Mouse (Mus musculus): Measurements from ENCODE around the gene 2010106E10Rik.

2010106E10Rik gene

GRCm38 (mm10) chrX:112494974-112495373, at the start of gene 2010106E10Rik:
2010106E10Rik (plus strand) TSS chrX:112495274.
- no peak for DNase-seq (ENCODE audit: low spot score)

DNA sequence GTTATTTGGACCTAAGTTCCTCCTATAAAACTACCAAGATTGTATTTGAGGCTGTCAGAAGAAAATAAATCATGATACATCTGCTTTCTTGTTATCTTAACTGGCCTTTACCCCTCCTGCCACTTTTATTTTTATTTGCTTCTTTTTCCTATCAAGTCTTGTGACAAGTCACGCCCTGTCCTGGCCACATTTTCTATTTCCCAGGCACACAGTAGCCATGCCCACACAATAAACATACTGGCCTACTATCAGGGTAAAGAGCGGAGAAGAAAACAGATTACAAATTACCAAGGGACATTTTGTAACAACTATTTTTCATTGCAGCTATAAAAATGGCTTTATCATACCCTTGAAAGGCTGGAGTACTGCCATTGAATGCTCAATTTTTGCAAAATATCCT, 10.6 kb downstream of the 2010106E10Rik start:
- no peak for DNase-seq (ENCODE audit: low spot score)

- no peak for DNase-seq (ENCODE audit: low spot score)
Observed at GRCm38 (mm10) chrX:112524755-112525154, 29.7 kb downstream of the 2010106E10Rik start.

- no peak for DNase-seq (ENCODE audit: low spot score)
Observed at GRCm38 (mm10) chrX:112543115-112543514, 48.0 kb downstream of the 2010106E10Rik start.

GRCm38 (mm10) chrX:112567716-112568115, 72.6 kb downstream of the 2010106E10Rik start:
- DNase-seq (ENCODE audit: low spot score) = peak; percentile 53

- DNase-seq (ENCODE audit: low spot score) = peak; percentile 70
Observed at GRCm38 (mm10) chrX:112600511-112601305, 105.6 kb downstream of the 2010106E10Rik start, which contains the start of gene Zfp711. Zfp711 (plus strand) TSS chrX:112600526.

DNA sequence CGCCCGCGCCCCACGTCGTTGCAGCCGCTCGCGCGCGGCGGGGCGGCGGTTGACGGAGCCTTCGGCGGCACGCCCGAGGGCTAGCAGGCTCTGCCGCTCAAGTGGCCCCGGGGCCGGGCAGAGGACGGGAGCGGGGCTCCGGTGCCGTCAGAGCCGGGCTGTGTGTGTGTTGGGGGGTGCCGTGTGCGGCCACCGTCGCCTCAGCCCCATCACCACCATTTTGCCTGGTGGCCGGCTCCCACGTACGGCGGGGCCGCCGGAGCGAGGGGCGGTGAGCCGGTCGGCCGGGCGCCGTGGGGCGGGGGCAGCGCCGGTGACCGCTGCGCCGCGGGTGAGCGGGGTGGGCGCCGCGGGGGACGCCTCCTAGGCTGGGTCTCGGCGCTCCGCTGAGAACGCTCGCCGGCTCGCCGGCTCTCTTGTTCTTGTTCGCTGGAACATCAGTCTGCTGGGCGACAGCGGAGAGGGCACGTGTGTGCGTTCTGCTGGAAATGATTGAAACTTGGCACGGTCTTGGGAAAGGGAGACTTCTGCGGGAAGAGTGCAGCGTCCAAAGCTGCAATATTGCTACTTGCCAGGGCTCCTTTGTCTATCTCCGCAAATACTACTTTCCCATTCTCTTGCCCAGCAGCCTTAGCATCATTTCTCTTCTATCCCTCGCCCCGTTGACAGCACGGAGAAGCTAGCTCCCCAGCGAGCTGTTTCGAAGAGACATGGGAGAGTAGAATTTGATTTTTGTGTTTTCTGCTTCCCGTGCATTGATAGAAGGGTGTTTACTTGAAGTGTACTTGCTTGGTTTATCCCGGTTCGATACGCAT, 106.4 kb downstream of the 2010106E10Rik start:
- peak; percentile 46 for DNase-seq (ENCODE audit: low spot score)
